Mouse (Mus musculus) heart, embryonic 13.5 days (tissue): Measurements from ENCODE around the gene Borcs5. TPM values are rescaled to one million over a fixed set of nuclear protein-coding genes. Genes with fewer than 3 reads are reported as not detected.
"Not testable (repeated sequence)": the region's sequence is repeated elsewhere in the genome, so short reads cannot be mapped to it uniquely, and the experiment has no call there.

Source experiments
- ATAC-seq: fragments of 200-750 bp; cut with Nextera tagmentation; 2 replicates; pipeline ENCODE4 v1.8.0; 2017; ENCODE audit warnings: moderate TSS enrichment; ENCODE audit not compliant: insufficient number of reproducible peaks, low FRiP score, low TSS enrichment; ENCODE audit errors: extremely low read depth
- H3K27ac ChIP-seq: fragments of 300-500 bp; sonication (generic); replicated peaks from 2 replicates; pipeline ENCODE4 v1.5.1; 2015; ENCODE audit warnings: moderate library complexity, mild to moderate bottlenecking, inconsistent platforms
- H3K27me3 ChIP-seq: fragments of 300-500 bp; sonication (generic); replicated peaks from 2 replicates; pipeline ENCODE4 v1.6.1; 2015; ENCODE audit warnings: mild to moderate bottlenecking, inconsistent platforms
- H3K36me3 ChIP-seq: fragments of 300-500 bp; sonication (generic); 2 replicates; pipeline ENCODE4 v1.6.1; 2015; ENCODE audit warnings: mild to moderate bottlenecking, inconsistent platforms
- H3K4me1 ChIP-seq: fragments of 300-500 bp; sonication (generic); 2 replicates; pipeline ENCODE4 v1.6.1; 2015; ENCODE audit warnings: inconsistent platforms
- H3K4me2 ChIP-seq: fragments of 300-500 bp; sonication (generic); 2 replicates; pipeline ENCODE4 v1.6.1; 2015; ENCODE audit warnings: inconsistent platforms, mild to moderate bottlenecking, moderate library complexity
- H3K4me3 ChIP-seq: fragments of 300-500 bp; sonication (generic); 2 replicates; pipeline ENCODE4 v1.5.1; 2015; ENCODE audit warnings: moderate library complexity, mild to moderate bottlenecking, inconsistent platforms
- H3K9ac ChIP-seq: fragments of 300-500 bp; sonication (generic); 2 replicates; pipeline ENCODE4 v1.6.1; 2015; ENCODE audit warnings: inconsistent platforms, mild to moderate bottlenecking, moderate library complexity
- H3K9me3 ChIP-seq: fragments of 300-500 bp; sonication (generic); 2 replicates; pipeline ENCODE4 v1.6.1; 2016; ENCODE audit warnings: inconsistent platforms
- WGBS: fragments of 180-500 bp; shearing (Covaris S2); methylation state at CpG from one replicate; pipeline ENCODE4 v1.1.7; 2015; ENCODE audit warnings: mixed read lengths; 5-methylcytosine and 5-hydroxymethylcytosine counted together
- polyA plus RNA-seq: library from polyadenylated mRNA; unstranded; fragments of >200 nt; fragmentation: Nextera tagmentation; extraction: Ambion mirVana; gene quantifications from 2 replicates; pipeline ENCODE4 v1.2.1, GENCODE M21; 2015

The Borcs5 gene
- polyA plus RNA-seq, 1 experiment from 2014 or later: 12.7 TPM

DNA sequence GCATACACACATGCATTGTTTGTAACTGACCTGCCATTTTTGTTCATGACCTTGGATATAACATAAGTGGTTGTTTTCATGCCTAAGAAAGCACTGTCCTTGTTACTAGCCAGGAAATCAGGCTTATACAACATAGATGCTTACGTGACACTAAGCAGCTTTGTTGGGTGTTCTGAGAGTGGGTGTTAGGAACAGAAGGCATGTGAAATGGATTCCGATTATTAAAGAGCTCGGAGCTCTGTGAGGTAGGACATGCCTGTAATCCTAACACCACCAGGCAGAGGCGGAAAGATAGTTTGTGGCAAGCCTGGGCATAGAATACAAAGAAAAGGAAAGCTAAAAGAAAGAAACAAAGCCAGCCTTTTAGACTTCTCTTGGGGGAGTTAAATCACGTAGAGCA lies 9.0 kb downstream of the Borcs5 start:
- Histone ChIP-seq H3K4me3 (no peak overlapping the region), H3K36me3 (peaks cover 16% of the 10 kb centered on the region), H3K27me3 (no peaks in the 10 kb centered on the region), H3K27ac (0 out of 2 replicates have a peak overlapping the region, but pooled peaks have one; percentile 8), H3K9me3 (no peaks in the 10 kb centered on the region), H3K9ac (no peak overlapping the region), H3K4me2 (no peak overlapping the region), H3K4me1 (peaks cover 8% of the 10 kb centered on the region)
- ATAC-seq: no peak
- WGBS: 79% methylated on average over 5 of the region's 5 CpGs

DNA sequence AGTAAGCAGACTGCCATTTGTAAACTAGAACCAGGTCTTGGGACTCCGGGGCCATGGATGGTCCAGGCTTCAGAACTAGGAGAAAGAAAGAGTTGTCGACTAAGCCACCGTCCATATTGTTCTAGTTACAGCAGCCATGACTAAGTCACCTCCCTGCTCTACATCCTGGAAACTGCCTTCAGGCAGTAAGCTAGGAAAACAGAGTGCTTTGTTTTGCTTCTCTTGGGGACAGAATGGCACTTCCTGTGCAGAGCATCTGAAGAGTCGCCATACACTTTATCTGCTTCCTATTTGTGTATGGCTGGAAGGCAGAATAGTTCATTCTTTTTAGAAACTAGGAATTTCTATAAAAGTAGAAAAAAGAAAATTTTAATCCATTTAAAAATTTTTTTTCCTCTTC lies 17.2 kb downstream of the Borcs5 start:
- 60% methylated on average over 4 of the region's 4 CpGs for WGBS
- no peak for ATAC-seq
- Histone ChIP-seq H3K27me3 (no peaks in the 10 kb centered on the region), H3K4me3 (no peak overlapping the region), H3K27ac (peak overlapping the region; percentile 33), H3K4me2 (no peak overlapping the region), H3K4me1 (peaks cover 27% of the 10 kb centered on the region), H3K9ac (no peak overlapping the region), H3K9me3 (no peaks in the 10 kb centered on the region), H3K36me3 (no peaks in the 10 kb centered on the region)

DNA sequence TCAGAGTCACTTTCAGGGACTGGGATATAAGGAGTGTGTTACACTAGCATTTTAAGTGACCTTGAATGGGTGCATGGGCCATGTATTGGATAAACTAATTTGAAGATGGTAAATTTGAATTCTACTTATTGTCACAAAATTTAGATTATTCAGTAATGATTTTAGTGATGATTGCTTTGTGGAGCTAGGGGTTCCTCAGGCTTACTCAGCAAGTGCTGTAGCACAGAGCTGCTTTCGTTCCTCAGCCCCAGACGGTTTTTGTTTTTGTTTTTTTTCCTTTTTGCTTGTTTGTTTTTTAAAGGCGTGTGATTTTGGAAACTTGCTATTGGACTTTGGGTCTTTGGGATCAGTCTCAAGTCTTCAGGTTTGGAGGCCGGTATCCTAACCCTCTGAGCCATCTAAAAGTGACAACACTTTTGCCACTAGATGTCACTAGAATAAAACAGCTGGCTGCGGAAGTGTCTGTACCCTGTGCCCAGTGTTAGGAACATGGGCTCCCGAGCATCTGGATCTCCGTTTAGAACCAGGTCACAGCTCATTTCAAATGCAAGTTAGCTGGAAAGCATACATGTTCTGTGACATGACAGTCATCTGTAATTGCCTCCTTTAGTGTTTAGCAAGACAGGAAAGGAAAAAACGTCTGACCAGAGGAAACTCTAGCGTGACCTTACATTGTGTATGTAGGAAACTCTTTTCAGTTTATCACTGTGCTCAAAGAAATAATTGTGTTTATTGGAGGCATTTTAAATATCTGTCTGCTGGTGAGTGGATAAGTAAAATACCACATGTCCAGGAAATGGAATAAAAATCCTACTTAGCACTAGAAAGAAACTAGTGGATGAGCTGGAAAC lies 20.0 kb downstream of the Borcs5 start:
- 17% methylated on average over 9 of the region's 9 CpGs for WGBS
- Histone ChIP-seq H3K9ac (0 out of 2 replicates have a peak overlapping the region, but pooled peaks have one; percentile 24), H3K9me3 (no peaks in the 10 kb centered on the region), H3K27ac (no peak overlapping the region), H3K27me3 (no peaks in the 10 kb centered on the region), H3K36me3 (no peaks in the 10 kb centered on the region), H3K4me2 (peak overlapping the region; percentile 44), H3K4me1 (peaks cover 27% of the 10 kb centered on the region), H3K4me3 (no peak overlapping the region)
- no peak for ATAC-seq

DNA sequence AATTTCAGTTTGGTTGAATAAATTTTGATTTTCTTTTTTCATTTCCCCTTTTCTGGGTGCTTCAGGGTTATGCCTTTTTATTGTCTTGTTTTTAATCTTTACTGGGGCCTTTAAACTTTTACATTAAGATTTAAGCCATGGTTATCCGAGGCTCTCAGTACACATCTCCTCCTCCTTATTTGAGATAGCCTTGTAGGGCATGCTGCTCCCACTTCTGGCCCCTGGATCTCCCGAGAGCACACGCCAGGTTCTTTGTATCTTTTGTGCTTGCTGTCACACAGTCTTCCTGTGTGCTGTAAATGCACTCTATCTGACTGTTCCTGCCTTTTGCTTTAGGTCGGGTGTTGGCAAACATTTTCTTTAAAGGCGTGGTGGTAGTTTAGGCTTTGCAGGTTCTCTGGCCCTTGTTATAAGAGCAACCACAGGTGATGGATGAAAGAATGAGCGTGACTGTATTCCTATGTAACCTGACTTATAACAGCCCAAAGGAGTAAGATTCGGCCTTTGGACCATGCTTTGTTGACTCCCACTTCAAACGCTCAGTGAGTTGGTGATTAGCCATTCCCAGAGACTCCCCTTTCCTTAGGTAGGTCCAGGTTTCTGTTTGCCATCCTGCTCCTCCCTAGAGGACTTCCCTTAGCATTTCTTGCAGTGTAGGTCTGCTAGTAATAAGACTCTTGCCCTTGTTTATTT lies 21.6 kb downstream of the Borcs5 start:
- Histone ChIP-seq H3K4me1 (peaks cover 30% of the 10 kb centered on the region), H3K9ac (peak overlapping the region; percentile 5; the same call in 1 of the 2 replicates), H3K4me3 (no peak overlapping the region), H3K36me3 (no peaks in the 10 kb centered on the region), H3K27me3 (no peaks in the 10 kb centered on the region), H3K4me2 (no peak overlapping the region), H3K27ac (no peak overlapping the region), H3K9me3 (no peaks in the 10 kb centered on the region)
- no peak for ATAC-seq
- WGBS: 47% methylated on average over 8 of the region's 8 CpGs

DNA sequence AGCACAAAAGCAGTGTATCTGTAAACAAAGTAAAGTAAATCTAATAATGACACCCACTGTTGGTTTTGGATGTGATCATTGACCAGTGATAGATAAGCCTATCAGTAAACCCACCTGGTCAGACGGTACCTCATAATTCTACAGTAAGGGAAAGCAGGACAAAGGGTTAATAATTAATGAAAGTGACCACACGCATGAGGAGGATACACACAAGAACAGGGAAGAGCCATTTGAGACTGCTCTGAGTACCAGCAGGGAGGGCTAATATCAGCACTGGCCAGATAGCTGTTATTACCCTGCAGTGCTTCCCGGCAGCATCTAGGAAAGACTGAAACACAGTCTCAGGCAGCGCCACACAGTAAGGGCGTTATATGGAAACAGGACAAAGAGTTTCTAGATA lies 25.3 kb downstream of the Borcs5 start:
- Histone ChIP-seq H3K9ac (no peak overlapping the region), H3K27ac (no peak overlapping the region), H3K9me3 (no peaks in the 10 kb centered on the region), H3K4me3 (no peak overlapping the region), H3K4me1 (peaks cover 42% of the 10 kb centered on the region), H3K4me2 (no peak overlapping the region), H3K36me3 (no peaks in the 10 kb centered on the region), H3K27me3 (no peaks in the 10 kb centered on the region)
- 59% methylated on average over 5 of the region's 5 CpGs for WGBS
- ATAC-seq: no peak

DNA sequence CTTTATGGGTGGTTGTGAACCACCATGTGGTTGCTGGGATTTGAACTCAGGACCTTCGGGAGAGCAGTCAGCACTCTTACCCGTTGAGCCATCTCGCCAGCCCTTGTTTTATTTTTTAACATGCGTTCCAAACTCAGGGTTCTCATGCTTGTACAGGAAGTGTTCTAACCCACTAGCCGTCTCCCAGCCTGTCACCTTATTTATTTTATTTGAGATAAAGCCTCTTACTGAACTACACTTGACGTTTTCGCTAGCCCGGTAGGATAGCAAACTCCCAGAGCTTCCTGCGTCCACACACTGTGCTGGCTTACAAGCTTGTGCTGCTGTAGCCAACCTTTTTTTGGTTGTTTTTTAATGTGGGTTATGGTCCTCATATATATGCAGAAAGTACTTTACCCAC lies 26.5 kb downstream of the Borcs5 start:
- H3K9me3 ChIP-seq: no peaks in the 10 kb centered on the region
- H3K9ac ChIP-seq: no peak overlapping the region
- H3K4me3 ChIP-seq: no peak overlapping the region
- H3K4me1 ChIP-seq: peaks cover 45% of the 10 kb centered on the region
- no peak overlapping the region for H3K4me2 ChIP-seq
- no peaks in the 10 kb centered on the region for H3K36me3 ChIP-seq
- H3K27me3 ChIP-seq: no peaks in the 10 kb centered on the region
- ATAC-seq: no peak
- no peak overlapping the region for H3K27ac ChIP-seq
- 56% methylated on average over 9 of the region's 9 CpGs for WGBS

DNA sequence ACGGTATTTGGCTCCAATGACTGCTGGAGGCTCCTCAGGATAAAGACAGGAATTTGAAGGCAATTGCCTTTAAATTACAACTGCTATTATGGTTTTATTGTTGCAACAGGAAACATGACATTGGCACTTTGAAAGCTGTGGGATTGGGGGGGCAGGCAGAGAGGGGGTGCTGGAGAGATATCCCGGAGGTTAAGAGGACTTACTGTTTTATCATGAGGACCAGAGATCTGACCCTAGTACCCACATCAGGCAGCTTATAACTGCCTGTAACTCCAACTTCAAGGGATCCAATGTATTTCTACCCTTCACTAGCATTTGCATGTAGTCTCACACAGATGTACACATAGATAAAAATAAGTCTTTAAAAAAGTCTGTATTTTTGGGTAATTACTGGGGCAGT lies 29.2 kb downstream of the Borcs5 start:
- Histone ChIP-seq H3K4me2 (no peak overlapping the region), H3K9ac (no peak overlapping the region), H3K4me1 (peaks cover 60% of the 10 kb centered on the region), H3K27me3 (no peaks in the 10 kb centered on the region), H3K36me3 (no peaks in the 10 kb centered on the region), H3K27ac (no peak overlapping the region), H3K9me3 (no peaks in the 10 kb centered on the region), H3K4me3 (no peak overlapping the region)
- no peak for ATAC-seq
- WGBS: 75% methylated on average over 2 of the region's 2 CpGs

DNA sequence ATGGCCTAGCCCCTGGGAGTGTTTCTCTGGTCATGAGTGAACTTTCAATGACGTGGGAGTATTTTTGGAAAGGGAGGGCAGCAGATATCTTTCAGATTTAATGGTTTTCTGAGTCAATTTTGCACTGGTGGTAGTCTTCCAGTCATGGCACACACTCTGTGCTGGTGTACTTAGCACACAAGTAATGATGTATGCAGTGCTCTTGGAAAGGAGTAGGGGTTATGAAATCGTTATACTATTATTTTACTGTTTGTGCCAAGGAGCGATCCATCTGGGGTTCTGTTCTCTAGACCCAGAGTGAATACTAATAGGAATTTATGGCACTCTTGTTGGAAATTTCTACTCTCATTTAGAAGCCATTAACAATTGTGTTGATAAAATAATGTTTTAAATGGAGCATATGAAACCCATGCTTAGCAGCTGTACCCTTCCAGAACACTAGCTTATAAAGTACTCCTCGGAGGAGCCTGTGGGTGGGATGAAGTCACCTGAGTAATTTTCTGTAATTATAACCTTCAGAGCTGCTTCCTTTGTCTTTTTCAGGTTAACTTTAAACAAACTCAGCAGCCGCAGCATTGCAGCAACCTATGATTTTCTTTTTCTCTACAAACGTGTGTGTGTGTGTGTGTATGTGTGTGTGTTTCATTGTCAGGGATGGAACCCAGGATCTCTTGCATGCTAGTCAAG lies 30.0 kb downstream of the Borcs5 start:
- 73% methylated on average over 6 of the region's 6 CpGs for WGBS
- no peaks in the 10 kb centered on the region for H3K9me3 ChIP-seq
- H3K27ac ChIP-seq: 0 out of 2 replicates have a peak overlapping the region, but pooled peaks have one; percentile 6

DNA sequence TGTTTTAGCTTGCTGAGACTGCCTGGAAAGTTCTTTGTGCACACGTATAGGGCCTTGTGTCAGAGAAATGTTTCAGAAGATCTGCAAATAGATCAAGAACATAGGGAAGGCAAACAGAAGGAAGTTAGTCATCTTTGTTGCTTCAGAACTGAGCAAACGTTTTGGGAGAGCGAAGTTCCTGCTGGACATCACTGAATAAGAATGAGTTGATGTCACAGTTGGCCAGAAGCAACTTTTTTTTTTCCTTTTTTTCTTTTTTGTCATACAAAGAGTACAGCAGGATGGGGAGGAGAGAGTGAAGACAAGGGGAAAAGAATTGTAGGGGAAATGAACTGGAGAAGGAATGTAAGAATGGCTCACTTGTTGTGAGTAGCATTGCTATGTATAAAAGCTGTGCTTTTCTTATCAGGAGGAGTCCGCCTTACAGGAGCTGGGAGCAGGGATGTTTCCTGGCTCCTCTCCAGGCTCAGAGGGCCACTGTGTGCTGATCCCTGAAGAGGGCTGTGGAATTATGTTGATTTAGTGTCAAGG lies 31.6 kb downstream of the Borcs5 start:
- Histone ChIP-seq H3K4me2 (peak overlapping the region; percentile 23), H3K27ac (peak overlapping the region; percentile 85)
- 22% methylated on average over 4 of the region's 4 CpGs for WGBS

More for the DNA sequence above, 30.0 kb downstream of the Borcs5 start:
- Histone ChIP-seq H3K4me1 (peaks cover 60% of the 10 kb centered on the region), H3K27me3 (no peaks in the 10 kb centered on the region), H3K4me3 (no peak overlapping the region), H3K36me3 (no peaks in the 10 kb centered on the region), H3K9ac (no peak overlapping the region), H3K4me2 (no peak overlapping the region)
- ATAC-seq: no peak

DNA sequence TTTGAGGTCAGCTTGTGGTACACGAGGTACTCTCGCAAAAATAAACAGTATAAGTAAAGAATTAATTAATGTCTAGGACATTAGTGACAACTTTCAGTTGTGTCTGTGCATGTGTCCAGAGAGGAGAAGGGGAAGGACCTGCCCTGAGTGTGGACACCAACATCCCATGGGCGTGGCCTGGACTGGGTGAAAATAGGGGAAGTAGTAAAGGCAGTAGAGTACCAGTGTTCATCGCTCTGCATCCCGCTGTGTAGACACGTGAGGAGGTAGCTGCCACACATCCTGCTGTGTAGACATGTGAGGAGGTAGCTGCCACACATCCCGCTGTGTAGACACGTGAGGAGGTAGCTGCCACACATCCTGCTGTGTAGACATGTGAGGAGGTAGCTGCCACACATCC lies 34.4 kb downstream of the Borcs5 start:
- 83% methylated on average over 8 of the region's 8 CpGs for WGBS
- H3K27ac ChIP-seq, H3K36me3 ChIP-seq, ATAC-seq, H3K4me2 ChIP-seq, H3K27me3 ChIP-seq, H3K9ac ChIP-seq, H3K9me3 ChIP-seq, H3K4me3 ChIP-seq: not testable (repeated sequence)
- peaks cover 42% of the 10 kb centered on the region for H3K4me1 ChIP-seq

More for the DNA sequence above, 31.6 kb downstream of the Borcs5 start:
- no peak for ATAC-seq
- H3K4me3 ChIP-seq: no peak overlapping the region
- H3K27me3 ChIP-seq: no peaks in the 10 kb centered on the region
- no peaks in the 10 kb centered on the region for H3K36me3 ChIP-seq
- no peaks in the 10 kb centered on the region for H3K9me3 ChIP-seq
- 0 out of 2 replicates have a peak overlapping the region, but pooled peaks have one; percentile 4 for H3K9ac ChIP-seq
- H3K4me1 ChIP-seq: peaks cover 54% of the 10 kb centered on the region

DNA sequence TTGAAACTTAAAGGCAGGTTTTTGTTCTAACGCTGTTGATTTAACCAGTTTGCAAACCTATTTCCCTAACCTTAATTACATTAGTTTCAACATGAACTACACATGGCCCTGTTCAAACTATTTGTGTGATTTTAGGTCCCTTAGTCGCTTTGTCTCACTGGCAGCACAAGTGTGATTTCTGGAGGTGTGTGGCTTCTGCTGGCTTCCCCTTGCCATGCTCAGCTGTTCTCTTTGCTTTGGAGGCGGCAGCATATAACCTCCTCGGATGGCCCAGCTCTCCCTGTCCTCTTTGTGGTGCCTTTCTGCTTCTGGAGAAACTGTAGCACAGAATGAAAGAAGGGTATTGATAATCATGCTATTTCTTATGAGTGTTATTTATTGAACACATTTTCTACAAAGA lies 38.2 kb downstream of the Borcs5 start:
- H3K4me3 ChIP-seq: no peak overlapping the region
- H3K9me3 ChIP-seq: no peaks in the 10 kb centered on the region
- 81% methylated on average over 4 of the region's 4 CpGs for WGBS
- peaks cover 4% of the 10 kb centered on the region for H3K4me1 ChIP-seq
- no peak overlapping the region for H3K4me2 ChIP-seq
- no peak for ATAC-seq
- no peaks in the 10 kb centered on the region for H3K36me3 ChIP-seq
- H3K27me3 ChIP-seq: no peaks in the 10 kb centered on the region
- no peak overlapping the region for H3K9ac ChIP-seq
- H3K27ac ChIP-seq: no peak overlapping the region
